Mouse (Mus musculus): ENCODE data around the gene Fam163a. TPM values are rescaled to one million over a fixed set of nuclear protein-coding genes. Genes with fewer than 3 reads are reported as not detected.

Gene Fam163a
- polyA plus RNA-seq, 1 experiment: not detected

- Histone ChIP-seq H3K4me3 (ENCODE audit: insufficient read depth, poor library complexity, severe bottlenecking) (no peak overlapping the region), H3K79me3 (ENCODE audit: low read depth) (no peaks in the 10 kb centered on the region), H3ac (ENCODE audit: control insufficient read depth, insufficient read length, low read depth) (no peak overlapping the region), H3K27me3 (ENCODE audit: control insufficient read depth, insufficient read depth, insufficient read length) (no peaks in the 10 kb centered on the region), H3K36me3 (ENCODE audit: control insufficient read depth, insufficient read depth) (no peaks in the 10 kb centered on the region), H3K79me2 (ENCODE audit: control insufficient read depth, insufficient read depth) (no peaks in the 10 kb centered on the region)
- TF ChIP-seq MYOD1 (IDR thresholded peaks at IDR 0.05; ENCODE audit: control insufficient read depth, insufficient read length, low read depth) (no peak), USF1 (IDR thresholded peaks at IDR 0.05; ENCODE audit: low read depth) (no peak), MYOG (IDR thresholded peaks at IDR 0.05; ENCODE audit: control insufficient read depth, extremely low read depth, insufficient read length) (no peak), CTCF (IDR thresholded peaks at IDR 0.05; ENCODE audit: control insufficient read depth, insufficient read depth, insufficient read length) (no peak)
Measured at GRCm38 (mm10) chr1:156193292-156193691, 11.5 kb downstream of the Fam163a start.

GRCm38 (mm10) chr1:156192853-156193252 is 12.0 kb downstream of the Fam163a start:
- TF ChIP-seq MYOG (IDR thresholded peaks at IDR 0.05; ENCODE audit: control insufficient read depth, extremely low read depth, insufficient read length) (no peak), MAX (IDR thresholded peaks at IDR 0.05) (no peak), USF1 (IDR thresholded peaks at IDR 0.05; ENCODE audit: low read depth) (no peak), CEBPB (IDR thresholded peaks at IDR 0.05; ENCODE audit: low read depth) (no peak), FOSL1 (IDR thresholded peaks at IDR 0.05; ENCODE audit: insufficient read depth, low read length, poor library complexity, severe bottlenecking) (no peak), CTCF (IDR thresholded peaks at IDR 0.05; ENCODE audit: control insufficient read depth, insufficient read depth, insufficient read length) (no peak), MYOD1 (IDR thresholded peaks at IDR 0.05; ENCODE audit: control insufficient read depth, insufficient read length, low read depth) (no peak)
- Histone ChIP-seq H3K79me2 (ENCODE audit: control insufficient read depth, insufficient read depth) (no peaks in the 10 kb centered on the region), H3K4me3 (ENCODE audit: insufficient read depth, poor library complexity, severe bottlenecking) (no peak overlapping the region), H3K79me3 (ENCODE audit: low read depth) (no peaks in the 10 kb centered on the region), H3K27me3 (ENCODE audit: control insufficient read depth, insufficient read depth, insufficient read length) (no peaks in the 10 kb centered on the region), H3ac (ENCODE audit: control insufficient read depth, insufficient read length, low read depth) (no peak overlapping the region), H3K36me3 (ENCODE audit: control insufficient read depth, insufficient read depth) (no peaks in the 10 kb centered on the region)

- no peak for TF ChIP-seq MAX (IDR thresholded peaks at IDR 0.05)
- TF ChIP-seq MYOD1 (IDR thresholded peaks at IDR 0.05; ENCODE audit: control insufficient read depth, insufficient read length, low read depth): no peak
- TF ChIP-seq CTCF (IDR thresholded peaks at IDR 0.05; ENCODE audit: control insufficient read depth, insufficient read depth, insufficient read length): no peak
- no peak for TF ChIP-seq CEBPB (IDR thresholded peaks at IDR 0.05; ENCODE audit: low read depth)
- no peak for TF ChIP-seq MYOG (IDR thresholded peaks at IDR 0.05; ENCODE audit: control insufficient read depth, extremely low read depth, insufficient read length)
- TF ChIP-seq FOSL1 (IDR thresholded peaks at IDR 0.05; ENCODE audit: insufficient read depth, low read length, poor library complexity, severe bottlenecking): no peak
- no peak for TF ChIP-seq USF1 (IDR thresholded peaks at IDR 0.05; ENCODE audit: low read depth)
- Histone ChIP-seq H3K36me3 (ENCODE audit: control insufficient read depth, insufficient read depth) (no peaks in the 10 kb centered on the region), H3ac (ENCODE audit: control insufficient read depth, insufficient read length, low read depth) (no peak overlapping the region), H3K79me2 (ENCODE audit: control insufficient read depth, insufficient read depth) (no peaks in the 10 kb centered on the region), H3K79me3 (ENCODE audit: low read depth) (no peaks in the 10 kb centered on the region), H3K4me3 (ENCODE audit: insufficient read depth, poor library complexity, severe bottlenecking) (no peak overlapping the region), H3K27me3 (ENCODE audit: control insufficient read depth, insufficient read depth, insufficient read length) (peaks cover 13% of the 10 kb centered on the region)
Measured at GRCm38 (mm10) chr1:156186646-156187045, 18.2 kb downstream of the Fam163a start.

- H3K79me3 ChIP-seq (ENCODE audit: low read depth): no peaks in the 10 kb centered on the region
- no peaks in the 10 kb centered on the region for H3K36me3 ChIP-seq (ENCODE audit: control insufficient read depth, insufficient read depth)
- no peak overlapping the region for H3ac ChIP-seq (ENCODE audit: control insufficient read depth, insufficient read length, low read depth)
- peaks cover 13% of the 10 kb centered on the region for H3K27me3 ChIP-seq (ENCODE audit: control insufficient read depth, insufficient read depth, insufficient read length)
- no peak overlapping the region for H3K4me3 ChIP-seq (ENCODE audit: insufficient read depth, poor library complexity, severe bottlenecking)
- TF ChIP-seq CTCF (IDR thresholded peaks at IDR 0.05; ENCODE audit: control insufficient read depth, insufficient read depth, insufficient read length) (no peak), MAX (IDR thresholded peaks at IDR 0.05) (no peak), CEBPB (IDR thresholded peaks at IDR 0.05; ENCODE audit: low read depth) (no peak)
- H3K79me2 ChIP-seq (ENCODE audit: control insufficient read depth, insufficient read depth): no peaks in the 10 kb centered on the region
Measured at GRCm38 (mm10) chr1:156184158-156184571, 20.7 kb downstream of the Fam163a start.

GRCm38 (mm10) chr1:156183176-156183958 is 21.5 kb downstream of the Fam163a start:
- Histone ChIP-seq H3K4me3 (ENCODE audit: insufficient read depth, poor library complexity, severe bottlenecking) (no peak overlapping the region), H3ac (ENCODE audit: control insufficient read depth, insufficient read length, low read depth) (no peak overlapping the region), H3K36me3 (ENCODE audit: control insufficient read depth, insufficient read depth) (no peaks in the 10 kb centered on the region), H3K79me2 (ENCODE audit: control insufficient read depth, insufficient read depth) (no peaks in the 10 kb centered on the region), H3K79me3 (ENCODE audit: low read depth) (no peaks in the 10 kb centered on the region), H3K27me3 (ENCODE audit: control insufficient read depth, insufficient read depth, insufficient read length) (peaks cover 13% of the 10 kb centered on the region)
- TF ChIP-seq MYOG (IDR thresholded peaks at IDR 0.05; ENCODE audit: control insufficient read depth, extremely low read depth, insufficient read length): no peak
- no peak for TF ChIP-seq MAX (IDR thresholded peaks at IDR 0.05)
- TF ChIP-seq CTCF (IDR thresholded peaks at IDR 0.05; ENCODE audit: control insufficient read depth, insufficient read depth, insufficient read length): no peak
- TF ChIP-seq FOSL1 (IDR thresholded peaks at IDR 0.05; ENCODE audit: insufficient read depth, low read length, poor library complexity, severe bottlenecking): no peak
- no peak for TF ChIP-seq MYOD1 (IDR thresholded peaks at IDR 0.05; ENCODE audit: control insufficient read depth, insufficient read length, low read depth)
- TF ChIP-seq CEBPB (IDR thresholded peaks at IDR 0.05; ENCODE audit: low read depth): no peak
- no peak for TF ChIP-seq USF1 (IDR thresholded peaks at IDR 0.05; ENCODE audit: low read depth)

- peaks cover 9% of the 10 kb centered on the region for H3K27me3 ChIP-seq (ENCODE audit: control insufficient read depth, insufficient read depth, insufficient read length)
- no peak overlapping the region for H3K4me3 ChIP-seq (ENCODE audit: insufficient read depth, poor library complexity, severe bottlenecking)
- H3K36me3 ChIP-seq (ENCODE audit: control insufficient read depth, insufficient read depth): no peaks in the 10 kb centered on the region
- H3K79me2 ChIP-seq (ENCODE audit: control insufficient read depth, insufficient read depth): no peaks in the 10 kb centered on the region
- TF ChIP-seq MYOD1 (IDR thresholded peaks at IDR 0.05; ENCODE audit: control insufficient read depth, insufficient read length, low read depth): no peak
- no peak for TF ChIP-seq CTCF (IDR thresholded peaks at IDR 0.05; ENCODE audit: control insufficient read depth, insufficient read depth, insufficient read length)
- TF ChIP-seq USF1 (IDR thresholded peaks at IDR 0.05; ENCODE audit: low read depth): no peak
- no peak for TF ChIP-seq CEBPB (IDR thresholded peaks at IDR 0.05; ENCODE audit: low read depth)
- no peak for TF ChIP-seq MAX (IDR thresholded peaks at IDR 0.05)
- TF ChIP-seq FOSL1 (IDR thresholded peaks at IDR 0.05; ENCODE audit: insufficient read depth, low read length, poor library complexity, severe bottlenecking): no peak
- no peak for TF ChIP-seq MYOG (IDR thresholded peaks at IDR 0.05; ENCODE audit: control insufficient read depth, extremely low read depth, insufficient read length)
- H3ac ChIP-seq (ENCODE audit: control insufficient read depth, insufficient read length, low read depth): no peak overlapping the region
- no peaks in the 10 kb centered on the region for H3K79me3 ChIP-seq (ENCODE audit: low read depth)
Measured at GRCm38 (mm10) chr1:156179875-156180274, 25.0 kb downstream of the Fam163a start.

All from C2C12 (cell line).